Mouse (Mus musculus) cortical plate, adult 2 months (tissue): Measurements from ENCODE around the gene Gm49661.

Experiments
- CTCF ChIP-seq: fragments of 200-500 bp; IDR thresholded peaks from 2 replicates; pipeline ENCODE4 v1.5.1; 2011; ENCODE audit warnings: mild to moderate bottlenecking, control low read depth, low read length; ENCODE audit not compliant: insufficient read depth; ENCODE audit errors: extremely low read depth
- POLR2A ChIP-seq: fragments of 200-500 bp; IDR thresholded peaks from 2 replicates; pipeline ENCODE4 v1.6.1; 2011; ENCODE audit warnings: mild to moderate bottlenecking, low read length, control low read depth; ENCODE audit not compliant: insufficient read depth; ENCODE audit errors: extremely low read depth

DNA sequence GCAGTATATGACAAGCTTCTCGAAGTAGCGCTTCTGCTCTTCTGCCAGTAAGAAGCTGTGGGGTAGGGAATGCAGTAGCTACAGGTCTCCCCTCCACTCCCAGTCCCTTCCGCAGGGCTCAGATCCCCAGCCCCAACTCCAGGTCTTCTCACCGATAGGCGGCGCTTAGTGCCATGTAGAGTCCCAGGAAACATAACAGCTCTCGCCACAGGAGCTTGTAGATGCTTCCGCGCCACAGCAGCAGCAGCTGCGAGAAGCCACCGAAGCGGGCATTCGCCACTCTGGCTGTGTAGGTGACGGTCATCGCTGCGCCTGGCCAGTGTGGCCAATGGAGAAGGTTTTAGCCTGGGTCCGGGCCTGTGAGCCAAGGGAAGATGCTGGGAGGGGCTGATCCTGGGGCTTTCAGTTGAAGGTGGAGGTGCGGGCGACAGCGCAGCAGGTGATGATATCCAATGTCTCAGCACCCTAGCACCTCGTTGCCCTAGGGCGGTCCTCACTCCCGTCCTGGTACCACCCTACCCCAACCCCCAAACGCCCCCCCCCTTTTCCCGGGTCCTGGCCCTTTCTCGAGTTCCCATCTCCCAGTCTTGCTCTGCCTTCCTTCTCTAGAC lies 44.1 kb upstream of the Gm49661 start:
- TF ChIP-seq POLR2A (peak; percentile 59; the same call in 1 of the 2 replicates), CTCF (peak; percentile 62)
